Mouse (Mus musculus) cerebellum, postnatal 36 days (tissue): Measurements from ENCODE around the gene Sertad3.

Experiments used
- DNase-seq, 2 experiments: peaks; one replicate each; pipeline ENCODE4 v3.0.0; 2021 to 2022; ENCODE audit warnings: mixed read lengths in 2 of 2

Sertad3 gene

DNA sequence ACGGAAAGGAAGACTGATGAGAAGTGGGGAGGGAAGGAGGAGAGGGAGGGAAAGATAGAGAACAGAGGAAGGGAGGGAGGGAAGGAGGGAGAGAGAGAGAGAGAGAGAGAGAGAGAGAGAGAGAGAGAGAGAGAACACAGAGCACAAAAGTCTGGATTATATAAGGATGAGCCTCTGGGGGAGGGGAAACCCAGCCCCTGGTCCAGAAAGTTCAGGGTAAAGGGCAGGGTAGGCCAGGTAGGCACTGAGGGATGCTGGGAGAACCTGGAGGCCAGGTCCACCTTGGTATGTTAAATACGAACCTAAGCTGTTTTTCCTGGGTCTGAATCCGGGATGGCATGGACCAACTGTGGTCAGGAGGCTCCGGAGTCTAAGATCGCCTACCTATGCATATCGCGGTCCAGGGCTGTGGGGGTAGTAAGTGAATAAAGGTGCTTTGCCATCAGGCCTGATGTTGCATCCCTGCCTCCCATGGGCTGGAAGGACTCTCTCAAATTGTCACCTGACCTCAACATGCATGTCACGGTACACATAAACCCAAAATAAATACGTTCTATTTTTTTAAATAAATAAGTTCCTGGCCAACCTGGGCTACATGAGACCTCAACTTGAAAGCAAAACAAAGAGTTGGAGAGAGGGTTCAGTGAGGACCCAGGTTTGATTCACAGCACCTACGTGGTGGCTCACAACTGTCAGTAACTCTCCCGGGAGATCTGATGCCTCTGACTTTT lies 2.0 kb upstream of the Sertad3 start:
- DNase-seq: no peak

DNA sequence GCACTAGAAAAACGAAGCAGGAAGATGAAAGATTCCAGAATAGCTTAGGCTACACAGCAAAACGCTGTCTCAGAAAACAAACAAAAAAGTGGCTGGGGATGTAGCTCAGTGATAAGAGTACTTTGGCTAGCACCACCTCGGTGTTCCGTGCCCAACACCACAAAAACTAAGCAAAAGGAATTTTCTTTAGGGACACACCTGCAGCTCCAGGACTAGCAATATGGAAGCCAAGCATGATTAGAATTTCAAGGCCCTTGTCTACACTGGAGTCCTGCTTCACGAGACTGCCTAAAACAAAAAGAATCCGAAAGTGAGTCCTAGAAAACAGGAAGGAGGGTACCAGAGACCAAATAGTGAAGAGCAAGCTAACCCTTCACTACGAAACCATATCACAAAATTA lies 972 bp upstream of the Sertad3 start:
- no peak for DNase-seq

DNA sequence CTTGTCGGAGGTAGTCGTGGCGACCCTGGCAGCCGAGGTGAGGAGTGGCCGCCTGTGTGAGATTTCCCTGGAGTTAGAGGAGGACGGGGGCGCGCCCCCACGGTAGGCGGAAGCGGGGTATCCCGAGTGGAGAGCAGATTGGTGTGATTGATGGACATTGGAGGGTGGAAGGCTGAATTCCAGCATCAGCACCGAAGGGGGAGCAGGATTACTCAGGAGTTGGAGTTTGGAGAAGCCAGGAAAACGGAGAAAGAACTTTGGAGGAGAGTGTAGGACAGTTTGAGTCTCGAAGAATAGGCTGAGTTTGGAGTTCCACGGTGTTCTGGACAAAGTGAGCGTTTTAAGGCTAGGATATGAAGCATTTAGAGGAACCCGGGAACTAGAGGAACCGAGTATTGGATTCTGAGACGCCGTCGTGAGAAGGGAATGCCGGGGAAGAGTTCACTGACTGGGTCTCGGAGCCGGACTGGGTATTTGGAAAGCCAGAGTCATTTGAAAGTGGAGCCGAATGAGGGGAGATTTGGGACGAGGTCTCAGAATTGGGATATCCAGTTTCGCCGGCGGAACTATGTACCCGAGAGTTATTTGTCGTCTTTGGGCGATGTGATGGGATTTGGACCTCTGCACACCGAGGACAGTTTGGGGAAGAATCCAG lies 394 bp downstream of the Sertad3 start:
- no peak for DNase-seq

DNA sequence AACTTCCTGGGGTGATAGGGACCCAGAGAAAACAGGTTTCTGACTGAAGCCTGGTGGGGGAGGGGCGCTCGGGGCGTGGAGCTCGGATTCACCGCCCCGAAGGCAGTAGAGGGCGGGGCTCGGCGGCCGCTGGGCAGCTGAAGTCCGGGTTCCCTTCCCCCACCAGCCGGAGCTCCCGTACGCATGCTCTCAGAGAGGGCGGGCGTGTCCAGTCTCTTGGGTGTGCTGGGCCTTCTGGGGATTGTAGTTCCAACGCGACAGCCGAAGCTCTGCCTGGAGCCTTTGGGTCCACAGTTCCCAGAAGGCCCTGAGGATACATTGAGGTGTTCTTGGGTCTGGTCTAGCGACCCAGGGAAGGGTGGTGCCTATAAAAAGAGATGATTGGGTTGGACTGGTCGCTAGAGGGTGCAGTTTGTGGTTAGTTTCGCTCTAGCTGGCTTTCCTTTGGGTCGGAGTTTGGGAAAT lies 954 bp downstream of the Sertad3 start:
- peak; percentile 94 to 97 for DNase-seq

DNA sequence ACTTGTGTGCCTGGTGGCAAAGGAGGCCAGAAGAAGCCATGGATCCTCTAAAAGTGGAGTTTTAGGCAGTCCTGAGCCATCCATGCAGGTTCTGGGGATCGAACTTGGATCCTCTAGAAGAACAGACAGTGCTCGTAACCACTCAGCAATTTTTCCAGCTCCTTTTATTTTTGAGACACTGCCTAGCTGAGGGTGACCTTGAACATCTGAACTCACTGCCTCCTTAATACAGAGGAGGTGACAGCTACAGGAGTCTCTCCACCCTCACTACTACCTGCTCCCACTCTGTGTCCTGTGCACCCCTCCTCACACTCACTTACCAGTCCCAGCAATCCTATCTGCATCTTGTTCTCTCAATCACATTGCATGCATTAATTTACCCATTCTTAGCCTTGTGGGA lies 2.0 kb downstream of the Sertad3 start:
- DNase-seq: no peak

DNA sequence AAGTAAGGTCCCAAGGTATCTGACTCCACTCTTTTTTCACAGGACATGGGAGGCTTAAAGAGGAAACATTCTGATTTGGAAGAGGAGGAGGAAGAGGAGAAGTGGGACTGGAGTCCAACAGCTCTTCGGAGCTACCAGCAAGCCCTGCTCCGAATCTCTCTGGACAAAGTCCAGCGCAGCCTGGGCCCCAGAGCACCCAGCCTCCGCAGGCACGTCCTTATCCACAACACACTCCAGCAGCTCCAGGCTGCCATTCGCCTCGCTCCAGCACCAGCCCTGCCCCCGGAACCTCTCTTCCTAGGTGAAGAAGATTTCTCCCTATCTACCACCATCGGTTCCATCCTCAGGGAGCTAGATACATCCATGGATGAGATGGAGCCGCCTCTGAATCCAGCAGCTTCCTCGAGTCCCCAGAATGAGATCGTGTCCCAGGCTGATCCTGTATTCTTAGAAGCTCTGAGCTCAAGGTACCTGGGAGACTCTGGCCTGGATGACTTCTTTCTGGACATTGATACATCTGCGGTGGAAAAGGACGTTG lies 2.6 kb downstream of the Sertad3 start:
- no peak for DNase-seq

DNA sequence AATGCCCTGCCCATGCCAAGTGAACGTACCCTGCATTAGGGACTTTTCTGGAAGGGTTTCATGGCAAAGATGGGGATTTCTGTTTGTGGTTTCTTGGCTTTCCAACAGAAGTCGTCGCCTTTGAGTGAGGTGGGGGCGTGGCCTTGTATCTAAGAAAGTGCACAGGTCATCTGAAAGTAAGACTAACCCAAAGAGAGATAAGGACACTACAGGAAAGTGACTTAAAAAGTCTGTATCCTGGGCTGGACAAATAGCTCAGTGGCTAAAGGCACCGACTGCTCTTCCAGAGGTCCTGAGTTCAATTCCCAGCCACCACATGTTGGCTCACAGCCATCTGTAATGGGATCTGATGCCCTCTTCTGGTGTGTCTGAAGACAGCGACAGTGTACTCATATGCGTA lies 5.0 kb downstream of the Sertad3 start:
- no peak for DNase-seq

DNA sequence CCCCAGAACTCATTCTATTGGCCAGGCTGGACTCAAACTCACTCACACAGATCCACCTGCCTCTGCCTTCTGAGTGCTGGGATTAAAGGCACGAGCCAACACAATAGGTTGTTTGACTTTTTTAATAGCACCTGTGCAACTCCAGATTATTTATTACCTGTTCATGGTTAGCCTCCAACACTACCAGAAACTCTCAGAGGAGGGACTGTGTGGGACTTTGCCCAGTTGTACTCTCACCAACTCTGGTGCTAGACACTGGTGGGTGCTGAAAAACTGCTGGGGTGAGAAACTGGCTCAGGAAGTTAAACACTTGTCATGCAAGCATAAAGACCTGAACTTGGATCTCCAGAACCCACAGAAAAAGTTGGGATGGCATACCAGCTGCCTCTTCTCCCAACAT lies 6.2 kb downstream of the Sertad3 start:
- no peak for DNase-seq

DNA sequence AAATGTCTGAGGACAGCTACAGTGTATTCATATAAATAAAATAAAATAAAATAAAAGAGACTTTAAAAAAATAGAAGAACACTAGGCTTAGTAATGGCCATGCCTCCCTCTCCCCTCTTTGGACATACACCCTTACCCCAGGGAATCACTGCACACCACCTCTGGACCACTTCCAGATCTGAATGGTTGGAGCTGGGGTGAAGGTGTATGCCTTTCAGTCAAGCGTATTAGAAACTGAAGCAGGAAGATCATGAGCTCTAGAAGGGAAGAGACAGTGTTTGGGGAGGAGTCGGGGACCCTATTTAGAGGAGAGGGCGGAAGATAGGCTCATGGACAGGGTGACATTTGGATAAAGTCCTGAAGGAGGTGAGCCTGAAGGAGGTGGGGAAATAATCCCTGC lies 6.9 kb downstream of the Sertad3 start:
- DNase-seq: no peak

DNA sequence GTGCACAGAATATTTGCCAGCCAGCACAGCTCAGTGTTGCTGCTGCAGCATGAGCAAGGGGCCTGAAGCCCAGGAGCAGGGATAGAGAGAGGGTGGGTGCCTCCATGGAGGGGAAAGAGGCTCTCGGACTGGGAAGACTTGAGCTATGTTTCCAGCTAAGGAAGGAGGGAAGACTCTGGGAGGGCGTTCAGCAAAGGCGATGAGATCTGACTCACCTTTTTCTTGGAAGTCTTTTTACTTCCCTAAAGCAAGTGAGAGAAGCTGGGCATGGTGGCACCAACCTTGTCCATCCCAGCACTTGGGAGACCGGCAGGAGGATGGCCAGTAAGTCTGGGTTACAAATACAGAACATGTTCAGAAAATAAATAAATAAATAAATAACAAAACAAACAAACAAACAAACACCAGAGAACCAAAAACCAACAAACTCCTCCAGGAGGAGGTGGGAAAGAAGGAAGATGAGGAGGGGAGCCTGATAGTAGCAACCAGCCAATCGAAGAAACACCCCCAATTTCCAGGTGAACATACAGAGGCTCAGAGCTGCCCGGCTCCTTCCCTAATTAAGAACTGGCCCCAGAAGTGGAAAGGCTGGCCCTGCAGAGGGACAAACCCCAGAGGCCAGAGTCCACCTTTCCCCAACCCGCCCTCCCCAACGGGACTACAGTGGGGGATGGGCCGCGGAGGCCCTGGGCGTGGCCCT lies 7.5 kb downstream of the Sertad3 start:
- peak in 1 of 2 experiments; percentile 20 for DNase-seq

DNA sequence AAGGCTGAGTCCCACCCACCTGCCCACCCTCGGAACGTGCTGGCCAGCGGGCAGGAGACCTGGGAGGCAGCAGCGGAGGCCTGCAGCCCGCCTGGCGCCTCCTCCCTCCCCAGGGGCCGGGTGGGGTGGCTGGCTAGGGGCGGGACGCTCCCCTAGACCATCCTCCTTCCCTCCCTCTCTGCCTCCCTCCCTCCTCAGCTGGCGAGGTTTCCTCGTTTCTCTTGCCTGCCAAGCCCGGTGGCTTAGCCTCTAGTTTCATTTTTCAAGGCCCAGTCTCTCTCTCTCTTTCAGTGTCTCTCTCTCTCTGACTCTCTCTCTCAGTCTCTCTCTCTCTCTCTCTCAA lies 8.0 kb downstream of the Sertad3 start:
- DNase-seq: peak; percentile 68 to 80

DNA sequence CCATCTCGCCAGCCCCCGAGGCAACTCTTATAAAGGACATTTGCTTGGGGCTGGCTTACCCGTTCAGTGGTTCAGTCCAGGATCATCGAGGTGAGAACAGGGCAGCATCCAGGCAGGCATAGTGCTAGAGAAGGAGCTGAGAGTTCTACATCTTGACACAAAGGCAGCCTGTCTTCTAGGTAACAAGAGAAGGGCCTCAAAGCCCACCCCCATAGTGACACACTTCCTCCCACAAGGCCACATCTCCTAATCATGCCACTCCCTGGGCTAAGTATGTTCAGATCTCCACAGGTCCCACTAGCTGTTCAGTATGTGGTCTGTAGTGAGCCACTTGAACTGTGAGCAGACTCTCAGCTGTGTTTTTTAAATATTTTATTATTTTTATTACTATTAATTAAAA lies 10.3 kb downstream of the Sertad3 start:
- DNase-seq: no peak

DNA sequence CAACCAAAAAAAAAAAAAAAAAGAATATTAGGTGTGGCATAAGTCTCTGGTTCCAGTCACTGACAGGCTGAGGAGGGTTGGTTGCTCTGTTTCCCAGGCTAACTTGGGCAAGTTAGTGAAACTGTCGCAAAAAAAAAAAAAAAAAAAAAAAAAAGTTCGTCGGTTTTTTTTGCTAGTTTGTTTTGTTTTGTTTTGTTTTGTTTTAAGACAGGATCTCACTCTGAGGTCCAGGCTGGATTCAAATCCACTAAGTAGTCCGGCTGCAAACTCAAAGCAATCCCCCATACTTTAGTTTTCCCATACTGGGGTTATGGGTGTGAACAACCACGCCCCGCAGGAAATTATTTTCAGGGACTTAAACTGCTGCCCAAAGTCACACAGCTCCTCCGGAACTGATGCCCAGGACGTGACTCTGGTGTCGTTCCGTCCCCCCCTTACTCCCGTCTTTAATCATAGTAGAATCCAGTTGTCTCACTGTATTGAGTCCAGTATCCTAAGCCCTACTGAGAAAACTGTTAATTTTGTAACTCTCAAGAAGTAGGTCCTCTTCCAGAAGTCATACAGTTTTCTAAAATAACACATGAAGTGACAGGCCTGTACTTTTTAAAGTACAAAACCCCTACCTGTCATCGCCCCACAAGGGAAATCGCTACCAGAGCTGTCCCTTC lies 12.7 kb downstream of the Sertad3 start:
- no peak for DNase-seq

DNA sequence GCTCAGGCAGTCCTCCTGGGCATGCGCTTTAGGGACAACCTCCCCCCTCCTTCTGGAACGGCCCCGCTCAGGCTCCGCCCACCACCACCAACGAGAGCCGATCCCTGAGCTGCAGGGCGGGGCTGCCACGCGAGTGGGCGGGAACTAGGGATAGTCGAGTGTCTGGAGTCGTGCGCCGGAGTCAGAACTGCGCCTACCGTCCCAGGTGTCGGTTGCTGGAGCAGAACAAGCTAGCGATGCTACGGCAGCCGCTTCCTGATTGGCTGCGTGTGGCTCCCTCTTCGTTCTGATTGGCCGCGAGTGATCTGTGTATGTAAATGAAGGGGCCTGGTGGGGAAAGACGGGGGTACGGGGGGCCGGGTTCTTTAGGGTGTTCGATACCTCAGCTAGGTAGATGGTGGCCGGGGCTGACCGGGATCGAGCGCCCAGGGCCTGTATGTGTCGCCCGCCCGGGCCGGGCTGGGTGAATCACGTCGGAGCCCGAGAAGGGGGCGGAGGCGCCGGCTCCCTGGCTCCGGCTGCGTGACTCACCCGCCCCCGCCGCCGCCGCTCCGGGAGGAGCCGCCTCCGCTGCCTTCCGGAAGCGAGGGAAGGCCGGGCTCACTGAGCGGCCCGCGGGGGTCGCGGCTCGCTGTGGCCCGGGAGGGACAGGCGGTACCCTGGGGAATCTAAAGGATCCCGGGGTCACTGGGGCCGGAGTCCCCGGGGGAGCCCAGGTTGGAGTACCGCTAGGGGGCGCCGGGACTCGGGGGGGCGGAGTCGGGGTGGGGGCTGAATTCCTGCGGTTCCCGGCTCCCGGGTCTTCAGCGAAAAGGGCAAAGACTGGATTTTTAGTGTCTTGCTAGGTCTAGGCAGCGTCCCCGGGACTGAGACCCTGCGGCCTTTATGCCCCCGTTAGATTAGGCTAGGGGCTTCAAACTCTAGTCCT lies 13.5 kb downstream of the Sertad3 start, which contains the start of gene Sertad1:
Sertad1 (plus strand) TSS at position 141 of the 928 bp plus-strand sequence.
- DNase-seq: peak; percentile 100

DNA sequence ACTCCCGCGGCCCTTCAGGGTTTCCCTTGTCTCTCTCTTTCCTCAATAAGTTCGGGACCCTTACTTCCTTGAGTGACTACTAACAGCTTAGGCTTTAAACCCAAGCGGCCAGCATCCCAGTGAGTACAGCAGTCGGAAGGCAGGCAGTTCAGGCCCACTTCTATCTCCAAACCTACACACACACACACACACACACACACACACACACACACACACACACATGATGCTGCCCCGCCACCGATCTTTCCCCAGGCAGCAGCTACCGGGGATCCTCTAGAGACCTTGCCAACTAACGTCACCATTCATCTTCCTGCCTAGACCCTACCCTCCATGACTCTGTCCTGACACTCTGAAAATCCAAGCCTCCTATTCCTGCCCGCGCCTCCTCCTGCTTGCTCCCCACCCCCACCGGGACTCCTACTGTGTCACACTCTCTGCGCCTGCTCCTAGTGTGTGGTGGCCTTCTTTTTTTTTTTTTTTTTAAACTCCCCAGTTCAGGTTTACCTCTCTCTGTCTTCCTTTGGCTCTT lies 14.2 kb downstream of the Sertad3 start:
- DNase-seq: peak; percentile 60 to 69

DNA sequence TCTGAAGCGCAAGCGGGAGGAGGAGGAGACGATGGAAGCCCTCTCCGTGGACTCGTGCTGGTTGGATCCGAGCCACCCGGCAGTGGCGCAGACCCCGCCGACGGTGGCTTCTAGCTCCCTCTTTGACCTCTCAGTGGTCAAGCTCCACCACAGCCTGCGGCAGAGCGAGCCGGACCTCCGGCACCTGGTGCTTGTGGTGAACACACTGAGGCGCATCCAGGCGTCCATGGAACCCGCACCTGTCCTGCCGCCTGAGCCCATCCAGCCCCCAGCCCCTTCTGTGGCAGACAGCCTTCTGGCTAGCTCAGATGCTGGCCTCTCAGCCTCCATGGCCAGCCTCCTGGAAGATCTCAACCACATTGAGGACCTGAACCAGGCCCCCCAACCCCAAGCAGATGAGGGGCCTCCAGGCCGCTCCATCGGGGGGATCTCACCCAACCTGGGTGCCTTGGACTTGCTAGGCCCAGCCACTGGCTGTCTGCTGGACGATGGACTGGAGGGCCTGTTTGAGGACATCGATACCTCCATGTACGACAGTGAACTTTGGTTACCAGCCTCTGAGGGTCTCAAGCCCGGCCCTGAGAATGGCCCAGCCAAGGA lies 15.8 kb downstream of the Sertad3 start:
- DNase-seq: peak in 1 of 2 experiments; percentile 30

DNA sequence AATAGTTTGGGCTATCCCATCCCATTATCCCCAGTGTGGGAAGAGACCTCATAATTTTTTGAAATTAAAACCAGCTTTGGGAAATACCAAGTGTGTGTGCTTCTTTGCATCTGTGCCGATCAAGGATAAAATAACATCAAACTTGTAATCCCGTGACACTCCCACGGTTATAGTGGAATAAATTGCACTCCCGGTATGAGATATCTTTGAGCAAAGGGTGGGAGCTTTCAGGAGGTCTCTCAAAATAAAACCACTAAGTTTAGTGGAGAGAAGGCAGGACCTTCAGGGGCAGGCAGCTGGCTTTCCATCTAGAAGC lies 16.6 kb downstream of the Sertad3 start:
- DNase-seq: no peak

DNA sequence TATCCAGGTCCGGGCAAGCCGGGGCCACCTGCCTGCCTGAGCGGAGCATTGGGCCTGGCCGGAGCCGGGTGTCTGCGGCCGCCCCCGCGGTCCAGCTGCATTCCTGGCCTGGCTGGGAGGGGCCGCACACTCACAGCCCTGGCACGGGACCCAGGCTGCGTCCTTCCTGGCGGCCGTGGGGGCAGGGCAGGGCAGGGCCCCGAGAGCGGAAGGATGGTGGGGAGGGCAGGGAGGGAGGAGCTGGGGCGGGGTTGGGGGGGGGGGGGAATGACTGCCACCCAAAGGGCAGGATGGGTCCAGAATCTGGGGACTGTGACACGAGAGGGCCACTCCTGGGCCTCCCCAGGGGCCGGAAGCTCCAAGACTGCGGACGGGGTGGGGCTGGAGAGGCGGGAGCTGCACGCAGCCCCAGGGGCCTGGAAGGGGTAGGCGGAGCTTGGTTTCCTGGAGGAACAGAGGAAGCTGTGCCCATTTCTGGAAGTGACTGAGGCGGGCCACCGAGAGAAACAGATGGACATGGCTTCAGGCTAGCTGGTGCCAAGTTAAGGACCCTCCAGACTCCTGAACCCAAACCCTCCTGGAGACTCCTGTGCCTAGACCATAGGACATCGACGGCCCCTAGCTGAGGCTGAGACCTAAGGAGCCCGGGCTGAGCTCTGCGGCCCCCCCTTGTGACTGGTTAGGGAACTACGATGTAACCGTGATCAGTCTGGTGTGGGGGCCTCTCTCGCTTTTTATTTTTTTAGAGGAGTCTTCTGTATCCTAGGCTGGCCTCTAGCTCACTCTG lies 17.2 kb downstream of the Sertad3 start:
- peak; percentile 89 to 95 for DNase-seq

DNA sequence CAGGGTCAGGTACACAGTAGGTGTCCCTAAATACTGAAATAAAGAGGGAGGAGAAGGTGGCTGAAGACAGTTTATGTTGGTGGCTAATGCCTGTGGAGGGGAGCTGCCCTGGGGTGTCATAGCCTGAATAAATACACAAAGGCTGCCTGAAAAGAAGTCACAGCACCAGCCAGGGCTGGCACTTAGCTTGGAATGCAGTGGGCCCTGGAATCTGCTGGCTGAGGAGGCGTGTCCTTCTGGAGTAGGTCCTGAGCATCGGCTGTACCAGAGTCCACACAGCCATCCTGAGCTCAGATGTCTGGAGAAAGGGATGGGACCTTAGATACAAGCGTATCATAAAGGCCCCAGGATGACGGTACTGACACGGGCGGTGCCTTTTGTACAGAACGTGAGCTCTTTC lies 18.3 kb downstream of the Sertad3 start:
- no peak for DNase-seq

DNA sequence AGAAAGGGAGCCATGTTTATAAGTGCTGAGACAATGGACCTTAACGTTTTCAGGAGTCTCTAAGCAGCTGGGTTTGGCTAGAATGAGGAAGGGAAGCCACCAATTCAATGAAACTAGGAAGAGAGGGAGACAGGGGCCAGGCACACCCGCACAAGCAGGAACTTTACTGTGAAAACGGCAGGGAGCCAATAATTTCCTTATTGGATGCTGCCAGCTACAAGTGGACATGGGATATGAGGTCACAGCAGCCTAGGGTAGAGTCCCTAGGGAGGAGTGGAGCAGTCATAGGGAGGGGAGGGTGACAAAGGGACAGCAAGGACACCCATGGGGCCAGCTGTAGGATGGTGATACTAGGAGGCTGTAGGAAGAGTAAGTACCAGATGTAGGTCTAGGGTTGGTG lies 19.5 kb downstream of the Sertad3 start:
- no peak for DNase-seq

DNA sequence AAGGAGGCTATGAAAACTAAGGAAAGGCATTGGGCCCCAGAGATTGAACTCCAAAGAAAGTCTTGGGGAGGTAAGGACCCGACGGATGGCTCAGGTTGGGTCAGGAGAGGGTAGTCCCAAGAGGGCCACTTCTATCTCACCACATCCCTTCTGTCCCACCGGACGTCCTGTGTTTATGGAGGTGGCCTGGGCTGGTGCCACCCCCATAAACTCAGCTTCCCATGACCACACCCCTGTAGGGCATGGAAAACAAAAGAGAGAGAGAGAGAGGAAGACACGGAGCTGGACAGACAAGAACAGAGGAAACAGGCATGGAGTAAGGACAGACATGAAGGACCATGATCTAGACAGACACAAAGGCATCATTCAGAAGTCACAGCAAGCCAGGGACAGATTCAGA lies 19.9 kb downstream of the Sertad3 start:
- no peak for DNase-seq
